Mouse (Mus musculus): ENCODE results near the gene Slc4a1ap. TPM values are rescaled to one million over a fixed set of nuclear protein-coding genes. Genes with fewer than 3 reads are reported as not detected.

Slc4a1ap gene
- polyA plus RNA-seq, 1 experiment from 2014 or later: 32.5 TPM

Other genes with a start within 250 kb of the Slc4a1ap start
- 32.3 and 40.0 TPM in 2 replicates for gene Ift172, start 235.9 kb upstream of the Slc4a1ap start, polyA plus RNA-seq (2015; fragmentation: Nextera tagmentation; extraction: Ambion mirVana)
- gene Fndc4, start 230.9 kb upstream of the Slc4a1ap start, polyA plus RNA-seq (2015; fragmentation: Nextera tagmentation; extraction: Ambion mirVana): 96.2 and 97.6 TPM in 2 replicates
- gene Gckr, start 229.6 kb upstream of the Slc4a1ap start, polyA plus RNA-seq (2015; fragmentation: Nextera tagmentation; extraction: Ambion mirVana): 0.42 and 1.6 TPM in 2 replicates
- 142 and 146 TPM in 2 replicates for gene Zfp512, start 74.6 kb upstream of the Slc4a1ap start, polyA plus RNA-seq (2015; fragmentation: Nextera tagmentation; extraction: Ambion mirVana)
- 0.16 TPM in 1 of 2 replicates, not detected in the other for gene 4930548H24Rik, start 41.3 kb upstream of the Slc4a1ap start, polyA plus RNA-seq (2015; fragmentation: Nextera tagmentation; extraction: Ambion mirVana)
- 81.6 and 89.2 TPM in 2 replicates for gene Gpn1, start 32.3 kb upstream of the Slc4a1ap start, polyA plus RNA-seq (2015; fragmentation: Nextera tagmentation; extraction: Ambion mirVana)
- gene Supt7l, start 812 bp downstream of the Slc4a1ap start, polyA plus RNA-seq (2015; fragmentation: Nextera tagmentation; extraction: Ambion mirVana): 25.1 and 27.8 TPM in 2 replicates
- 184 and 211 TPM in 2 replicates for gene Mrpl33, start 69.9 kb downstream of the Slc4a1ap start, polyA plus RNA-seq (2015; fragmentation: Nextera tagmentation; extraction: Ambion mirVana)
- 1.9 and 2.5 TPM in 2 replicates for gene Rbks, start 170.6 kb downstream of the Slc4a1ap start, polyA plus RNA-seq (2015; fragmentation: Nextera tagmentation; extraction: Ambion mirVana)
- 47.3 and 54.7 TPM in 2 replicates for gene Babam2, start 170.7 kb downstream of the Slc4a1ap start, polyA plus RNA-seq (2015; fragmentation: Nextera tagmentation; extraction: Ambion mirVana)